Mouse (Mus musculus) myocyte (in vitro differentiated cells): ENCODE results near the gene Myl6b. TPM values are rescaled to one million over a fixed set of nuclear protein-coding genes. Genes with fewer than 3 reads are reported as not detected.

Experiments used
- H3K27me3 ChIP-seq: one replicate; pipeline ENCODE4 v1.6.1; 2011; ENCODE audit not compliant: control insufficient read depth, insufficient read depth, insufficient read length
- H3K36me3 ChIP-seq: one replicate; pipeline ENCODE4 v1.6.1; 2011; ENCODE audit not compliant: control insufficient read depth, insufficient read depth
- H3K4me2 ChIP-seq: one replicate; pipeline ENCODE4 v1.6.1; 2011; ENCODE audit warnings: low read depth, control low read depth
- H3K4me3 ChIP-seq: one replicate; pipeline ENCODE4 v1.5.1; 2011; ENCODE audit warnings: mild to moderate bottlenecking, control low read depth, moderate library complexity
- H3K79me2 ChIP-seq: one replicate; pipeline ENCODE4 v1.6.1; 2011; ENCODE audit not compliant: control insufficient read depth, insufficient read depth
- H3ac ChIP-seq: one replicate; pipeline ENCODE4 v1.6.1; 2011; ENCODE audit not compliant: control insufficient read depth, insufficient read length
- CEBPB ChIP-seq: IDR thresholded peaks from 2 replicates; pipeline ENCODE4 v1.6.1; 2011; ENCODE audit warnings: mild to moderate bottlenecking, moderate library complexity; ENCODE audit not compliant: poor library complexity, insufficient read depth, severe bottlenecking
- E2F4 ChIP-seq: IDR thresholded peaks from one replicate; pipeline ENCODE4 v1.6.1; 2011; ENCODE audit warnings: mild to moderate bottlenecking, control low read depth, moderate library complexity; ENCODE audit not compliant: insufficient read depth
- MAX ChIP-seq: IDR thresholded peaks from one replicate; pipeline ENCODE4 v1.6.1; 2011; ENCODE audit warnings: low read depth, mild to moderate bottlenecking, control low read depth
- MYOD1 ChIP-seq, 3 experiments: IDR thresholded peaks; one replicate each; pipeline ENCODE4 v1.6.1; 2011; ENCODE audit warnings: control low read depth in 2 of 3, low read depth in 2 of 3, mild to moderate bottlenecking in 2 of 3, moderate library complexity in 1 of 3; ENCODE audit not compliant: insufficient read length in 2 of 3, control insufficient read depth in 1 of 3
- MYOG ChIP-seq, 3 experiments: IDR thresholded peaks; one replicate each; pipeline ENCODE4 v1.6.1; 2011; ENCODE audit warnings: control low read depth in 2 of 3, low read depth in 2 of 3, mild to moderate bottlenecking in 2 of 3; ENCODE audit not compliant: insufficient read length in 2 of 3, control insufficient read depth in 1 of 3, insufficient read depth in 1 of 3
- POLR2A ChIP-seq: IDR thresholded peaks from one replicate; pipeline ENCODE4 v1.6.1; 2011; ENCODE audit warnings: low read depth, mild to moderate bottlenecking, control low read depth, moderate library complexity; ENCODE audit not compliant: insufficient read length
- POLR2AphosphoS2 ChIP-seq: IDR thresholded peaks from one replicate; pipeline ENCODE4 v1.6.1; 2011; ENCODE audit warnings: low read depth, control low read depth; ENCODE audit not compliant: insufficient read length
- REST ChIP-seq: IDR thresholded peaks from one replicate; pipeline ENCODE4 v1.6.1; 2011; ENCODE audit warnings: mild to moderate bottlenecking, control low read depth, moderate library complexity; ENCODE audit not compliant: insufficient read depth, insufficient read length
- SRF ChIP-seq: IDR thresholded peaks from one replicate; pipeline ENCODE4 v1.6.1; 2011; ENCODE audit warnings: low read depth; ENCODE audit not compliant: control insufficient read depth, insufficient read length
- TCF12 ChIP-seq: IDR thresholded peaks from one replicate; pipeline ENCODE4 v1.6.1; 2011; ENCODE audit warnings: mild to moderate bottlenecking, control low read depth; ENCODE audit not compliant: poor library complexity, insufficient read depth, severe bottlenecking
- TCF3 ChIP-seq: IDR thresholded peaks from one replicate; pipeline ENCODE4 v1.6.1; 2011; ENCODE audit warnings: low read depth, control low read depth; ENCODE audit not compliant: insufficient read length
- USF1 ChIP-seq: IDR thresholded peaks from one replicate; pipeline ENCODE4 v1.6.1; 2011; ENCODE audit warnings: low read depth, mild to moderate bottlenecking, control low read depth, moderate library complexity
- polyA plus RNA-seq: library from polyadenylated mRNA; unstranded; fragments of >200 nt; fragmentation: generic; extraction: Trizol; gene quantifications from one replicate; pipeline ENCODE4 v1.2.1, GENCODE M21; 2012; ENCODE audit warnings: missing spikeins

Gene Myl6b
- polyA plus RNA-seq, 1 experiment = 734 TPM

GRCm38 (mm10) chr10:128544674-128545569 is 46.4 kb upstream of the Myl6b start:
- Histone ChIP-seq H3K36me3 (peaks cover 27% of the 10 kb centered on the region), H3K4me3 (no peak overlapping the region), H3ac (no peak overlapping the region), H3K4me2 (no peak overlapping the region), H3K27me3 (no peaks in the 10 kb centered on the region), H3K79me2 (peaks cover 30% of the 10 kb centered on the region)
- TF ChIP-seq SRF (no peak), REST (no peak), MAX (no peak), POLR2AphosphoS2 (no peak), POLR2A (no peak), USF1 (no peak), TCF3 (no peak), TCF12 (no peak), E2F4 (no peak), MYOG (IDR thresholded peaks at IDR 0.05; ENCODE audit: control insufficient read depth in 1 of 3, insufficient read depth in 1 of 3, insufficient read length in 2 of 3, low read depth in 2 of 3) (no peak), MYOD1 (IDR thresholded peaks at IDR 0.05; ENCODE audit: control insufficient read depth in 1 of 3, insufficient read length in 2 of 3, low read depth in 2 of 3) (no peak), CEBPB (no peak)

DNA sequence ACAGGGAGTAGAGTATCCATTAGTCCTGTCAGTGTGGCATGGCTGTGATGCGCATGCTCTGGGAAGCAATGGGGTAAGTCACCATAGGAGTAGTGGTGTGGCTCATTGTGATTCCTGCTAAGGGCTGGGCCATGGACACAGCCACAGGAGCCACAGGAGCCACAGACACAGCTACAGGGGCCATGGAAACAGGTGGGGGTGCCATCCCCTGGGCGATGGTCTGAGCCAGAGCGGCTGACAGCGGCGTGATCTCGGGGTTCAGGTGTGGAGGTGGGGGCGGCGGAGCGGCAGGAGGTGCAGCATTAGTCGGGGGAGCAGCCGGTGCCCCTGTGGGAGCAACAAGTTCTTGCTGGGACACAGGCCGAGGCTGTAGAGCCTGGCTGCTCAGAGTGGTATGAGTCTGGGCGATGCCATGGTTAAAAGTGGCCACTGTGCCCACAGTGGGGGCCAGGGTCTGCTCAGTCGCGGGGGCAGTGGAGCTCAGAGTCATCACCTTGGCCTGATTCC is 45.7 kb upstream of the Myl6b start:
- Histone ChIP-seq H3ac (no peak overlapping the region), H3K27me3 (no peaks in the 10 kb centered on the region), H3K4me2 (no peak overlapping the region), H3K4me3 (no peak overlapping the region), H3K79me2 (peaks cover 30% of the 10 kb centered on the region), H3K36me3 (peaks cover 27% of the 10 kb centered on the region)
- no peak for TF ChIP-seq SRF
- no peak for TF ChIP-seq POLR2AphosphoS2
- TF ChIP-seq POLR2A = no peak
- no peak for TF ChIP-seq MYOD1 (IDR thresholded peaks at IDR 0.05; ENCODE audit: control insufficient read depth in 1 of 3, insufficient read length in 2 of 3, low read depth in 2 of 3)
- TF ChIP-seq MYOG (IDR thresholded peaks at IDR 0.05; ENCODE audit: control insufficient read depth in 1 of 3, insufficient read depth in 1 of 3, insufficient read length in 2 of 3, low read depth in 2 of 3) = no peak
- no peak for TF ChIP-seq USF1
- no peak for TF ChIP-seq REST
- no peak for TF ChIP-seq E2F4
- TF ChIP-seq TCF3 = no peak
- no peak for TF ChIP-seq CEBPB
- no peak for TF ChIP-seq MAX
- no peak for TF ChIP-seq TCF12

GRCm38 (mm10) chr10:128543100-128543499 is 44.6 kb upstream of the Myl6b start:
- Histone ChIP-seq H3K4me2 (no peak overlapping the region), H3K4me3 (no peak overlapping the region)
- TF ChIP-seq MYOD1 (IDR thresholded peaks at IDR 0.05; ENCODE audit: control insufficient read depth in 1 of 3, insufficient read length in 2 of 3, low read depth in 2 of 3) (no peak), TCF3 (no peak), CEBPB (no peak), MAX (no peak), MYOG (IDR thresholded peaks at IDR 0.05; ENCODE audit: control insufficient read depth in 1 of 3, insufficient read depth in 1 of 3, insufficient read length in 2 of 3, low read depth in 2 of 3) (no peak), E2F4 (no peak), REST (no peak), POLR2AphosphoS2 (no peak), POLR2A (no peak), SRF (no peak), TCF12 (no peak), USF1 (no peak)

DNA sequence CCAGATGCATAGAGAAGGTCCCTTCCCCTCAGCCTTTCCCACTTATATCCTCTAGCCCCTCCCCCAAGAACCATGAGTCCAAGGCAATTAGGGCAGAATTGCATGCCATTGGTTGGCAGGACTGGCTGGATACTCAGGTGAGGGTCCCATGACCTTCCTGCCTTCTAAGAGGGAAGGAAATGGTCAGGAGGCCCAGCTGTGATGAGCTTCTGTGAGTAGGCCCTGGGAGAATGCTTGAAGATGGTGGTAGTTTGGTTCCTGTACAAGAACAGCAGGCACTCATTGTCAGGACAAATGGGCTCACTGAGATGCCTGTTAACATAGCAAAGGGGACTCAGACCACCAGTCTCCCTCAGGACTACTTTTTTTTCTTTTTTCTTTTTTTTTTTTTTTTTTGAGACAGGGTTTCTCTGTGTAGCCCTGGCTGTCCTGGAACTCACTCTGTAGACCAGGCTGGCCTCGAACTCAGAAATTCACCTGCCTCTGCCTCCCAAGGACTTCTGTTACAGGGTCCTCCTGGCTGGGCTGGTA is 39.9 kb upstream of the Myl6b start:
- Histone ChIP-seq H3K4me3 (no peak overlapping the region), H3K79me2 (no peaks in the 10 kb centered on the region), H3K36me3 (peaks cover 12% of the 10 kb centered on the region), H3K4me2 (no peak overlapping the region), H3K27me3 (no peaks in the 10 kb centered on the region), H3ac (no peak overlapping the region)
- TF ChIP-seq SRF (no peak), USF1 (no peak), TCF12 (no peak), MYOD1 (IDR thresholded peaks at IDR 0.05; ENCODE audit: control insufficient read depth in 1 of 3, insufficient read length in 2 of 3, low read depth in 2 of 3) (no peak), E2F4 (no peak), MAX (no peak), REST (no peak), POLR2A (no peak), CEBPB (no peak), TCF3 (no peak), MYOG (IDR thresholded peaks at IDR 0.05; ENCODE audit: control insufficient read depth in 1 of 3, insufficient read depth in 1 of 3, insufficient read length in 2 of 3, low read depth in 2 of 3) (no peak), POLR2AphosphoS2 (no peak)

More at GRCm38 (mm10) chr10:128543100-128543499, 44.6 kb upstream of the Myl6b start:
- Histone ChIP-seq H3K79me2 (peaks cover 22% of the 10 kb centered on the region), H3K36me3 (peaks cover 27% of the 10 kb centered on the region), H3K27me3 (no peaks in the 10 kb centered on the region), H3ac (no peak overlapping the region)
